Mouse (Mus musculus): ENCODE measurements around the gene Dhx9. TPM values are rescaled to one million over a fixed set of nuclear protein-coding genes. Genes with fewer than 3 reads are reported as not detected.

Dhx9 gene
- polyA plus RNA-seq, 1 experiment, result 1.9 TPM

DNA sequence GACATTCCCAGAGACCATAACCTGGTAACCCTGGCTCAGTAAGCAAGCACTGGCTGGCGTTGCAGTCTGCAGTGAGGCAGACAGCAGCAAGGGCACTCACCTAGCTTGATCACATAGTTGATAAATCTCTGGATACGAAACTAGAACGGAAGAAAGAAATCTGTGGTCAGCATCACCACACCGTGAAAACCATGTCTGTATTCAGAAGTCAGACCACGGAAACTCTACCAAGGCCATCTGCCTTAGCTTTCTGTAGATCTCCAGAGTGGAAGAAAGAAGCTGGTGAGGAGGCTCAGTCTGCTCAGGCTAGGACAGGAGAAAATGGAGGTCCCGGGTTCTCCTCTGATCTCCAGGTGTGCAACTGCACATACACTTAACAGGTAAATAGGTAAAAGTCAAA is 21.6 kb upstream of the Dhx9 start:
- H3K4me3 ChIP-seq (replicated peaks), result no peak overlapping the region

DNA sequence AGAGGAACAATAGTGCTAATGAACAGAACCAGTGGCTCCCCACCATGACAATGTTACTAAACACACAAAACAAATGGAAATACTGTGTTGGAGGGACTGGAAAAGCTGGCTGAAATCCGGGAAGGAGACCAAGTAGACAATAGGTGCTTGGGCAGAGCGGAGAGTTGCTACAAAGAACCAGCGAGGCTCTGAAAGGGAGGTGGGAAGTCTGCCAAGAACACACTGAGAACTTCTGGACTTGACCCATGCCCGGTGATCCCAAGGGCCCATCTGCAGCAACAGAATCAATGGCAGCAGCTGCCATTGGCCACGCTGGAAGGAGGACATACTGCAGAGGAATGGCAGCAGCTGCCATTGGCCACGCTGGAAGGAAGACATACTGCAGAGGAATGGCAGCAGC is 18.8 kb upstream of the Dhx9 start:
- H3K36me3 ChIP-seq (ENCODE audit: control insufficient read depth), result no peaks in the 10 kb centered on the region
- H3K9me3 ChIP-seq (ENCODE audit: control insufficient read depth, low read length), result no peaks in the 10 kb centered on the region
- H3K27me3 ChIP-seq (ENCODE audit: control insufficient read depth), result no peaks in the 10 kb centered on the region
- no peaks in the 10 kb centered on the region for H3K4me1 ChIP-seq (ENCODE audit: control insufficient read depth)
- no peak overlapping the region for H3K4me3 ChIP-seq (replicated peaks)
- TF ChIP-seq GATA1 (IDR thresholded peaks at IDR 0.05; ENCODE audit: low read length) (no peak), TAL1 (IDR thresholded peaks at IDR 0.05; ENCODE audit: low read length) (no peak)

More for the DNA sequence above, 21.6 kb upstream of the Dhx9 start:
- H3K4me1 ChIP-seq (ENCODE audit: control insufficient read depth), result no peaks in the 10 kb centered on the region
- H3K9me3 ChIP-seq (ENCODE audit: control insufficient read depth, low read length), result no peaks in the 10 kb centered on the region
- H3K27me3 ChIP-seq (ENCODE audit: control insufficient read depth), result no peaks in the 10 kb centered on the region
- TF ChIP-seq TAL1 (IDR thresholded peaks at IDR 0.05; ENCODE audit: low read length), result no peak
- TF ChIP-seq GATA1 (IDR thresholded peaks at IDR 0.05; ENCODE audit: low read length), result no peak
- H3K36me3 ChIP-seq (ENCODE audit: control insufficient read depth), result no peaks in the 10 kb centered on the region

GRCm38 (mm10) chr1:153501644-153502321 is 14.3 kb upstream of the Dhx9 start:
- no peak for TF ChIP-seq GATA1 (IDR thresholded peaks at IDR 0.05; ENCODE audit: low read length)
- no peak for TF ChIP-seq TAL1 (IDR thresholded peaks at IDR 0.05; ENCODE audit: low read length)
- H3K4me1 ChIP-seq (ENCODE audit: control insufficient read depth), result no peaks in the 10 kb centered on the region
- no peaks in the 10 kb centered on the region for H3K36me3 ChIP-seq (ENCODE audit: control insufficient read depth)
- H3K27me3 ChIP-seq (ENCODE audit: control insufficient read depth), result no peaks in the 10 kb centered on the region
- H3K9me3 ChIP-seq (ENCODE audit: control insufficient read depth, low read length), result no peaks in the 10 kb centered on the region
- H3K4me3 ChIP-seq (replicated peaks), result no peak overlapping the region

GRCm38 (mm10) chr1:153500030-153500429 is 12.6 kb upstream of the Dhx9 start:
- H3K9me3 ChIP-seq (ENCODE audit: control insufficient read depth, low read length), result no peaks in the 10 kb centered on the region
- no peaks in the 10 kb centered on the region for H3K27me3 ChIP-seq (ENCODE audit: control insufficient read depth)
- TF ChIP-seq GATA1 (IDR thresholded peaks at IDR 0.05; ENCODE audit: low read length) (no peak), TAL1 (IDR thresholded peaks at IDR 0.05; ENCODE audit: low read length) (no peak)
- no peak overlapping the region for H3K4me3 ChIP-seq (replicated peaks)
- no peaks in the 10 kb centered on the region for H3K4me1 ChIP-seq (ENCODE audit: control insufficient read depth)
- no peaks in the 10 kb centered on the region for H3K36me3 ChIP-seq (ENCODE audit: control insufficient read depth)

- H3K36me3 ChIP-seq (ENCODE audit: control insufficient read depth), result no peaks in the 10 kb centered on the region
- H3K4me3 ChIP-seq (replicated peaks), result no peak overlapping the region
- H3K4me1 ChIP-seq (ENCODE audit: control insufficient read depth), result no peaks in the 10 kb centered on the region
- H3K9me3 ChIP-seq (ENCODE audit: control insufficient read depth, low read length), result no peaks in the 10 kb centered on the region
- TF ChIP-seq TAL1 (IDR thresholded peaks at IDR 0.05; ENCODE audit: low read length), result no peak
- TF ChIP-seq GATA1 (IDR thresholded peaks at IDR 0.05; ENCODE audit: low read length), result no peak
- H3K27me3 ChIP-seq (ENCODE audit: control insufficient read depth), result no peaks in the 10 kb centered on the region
These were observed 8.6 kb upstream of the Dhx9 start for GRCm38 (mm10) chr1:153496030-153496429.

GRCm38 (mm10) chr1:153493931-153494330 is 6.5 kb upstream of the Dhx9 start:
- Histone ChIP-seq H3K4me1 (ENCODE audit: control insufficient read depth) (peaks cover 2% of the 10 kb centered on the region), H3K4me3 (replicated peaks) (no peak overlapping the region), H3K36me3 (ENCODE audit: control insufficient read depth) (no peaks in the 10 kb centered on the region), H3K9me3 (ENCODE audit: control insufficient read depth, low read length) (no peaks in the 10 kb centered on the region), H3K27me3 (ENCODE audit: control insufficient read depth) (no peaks in the 10 kb centered on the region)
- no peak for TF ChIP-seq TAL1 (IDR thresholded peaks at IDR 0.05; ENCODE audit: low read length)
- no peak for TF ChIP-seq GATA1 (IDR thresholded peaks at IDR 0.05; ENCODE audit: low read length)

DNA sequence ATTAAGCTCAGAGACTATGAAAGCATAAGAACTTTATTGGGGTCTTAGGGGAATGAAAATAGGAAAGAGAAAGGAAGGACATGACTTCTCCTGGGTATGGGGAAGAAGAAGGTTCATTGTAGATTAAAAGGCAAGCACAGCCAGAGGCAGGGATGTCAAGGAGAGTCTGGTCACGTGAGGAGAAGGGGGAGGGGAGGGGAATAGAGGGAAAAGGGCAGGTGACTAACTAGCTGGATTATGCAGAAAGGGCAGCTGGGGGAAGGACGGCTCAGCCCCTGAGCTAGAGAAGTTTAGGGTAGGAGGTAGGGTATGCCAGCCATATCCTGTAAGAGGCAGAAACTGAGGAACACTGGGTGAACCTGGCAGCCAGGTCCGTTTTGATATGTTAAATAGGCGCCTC is 5.9 kb upstream of the Dhx9 start:
- H3K4me1 ChIP-seq (ENCODE audit: control insufficient read depth), result peaks cover 5% of the 10 kb centered on the region
- no peaks in the 10 kb centered on the region for H3K27me3 ChIP-seq (ENCODE audit: control insufficient read depth)
- no peaks in the 10 kb centered on the region for H3K36me3 ChIP-seq (ENCODE audit: control insufficient read depth)
- no peaks in the 10 kb centered on the region for H3K9me3 ChIP-seq (ENCODE audit: control insufficient read depth, low read length)
- TF ChIP-seq GATA1 (IDR thresholded peaks at IDR 0.05; ENCODE audit: low read length) (no peak), TAL1 (IDR thresholded peaks at IDR 0.05; ENCODE audit: low read length) (no peak)
- no peak overlapping the region for H3K4me3 ChIP-seq (replicated peaks)

- peaks cover 13% of the 10 kb centered on the region for H3K4me1 ChIP-seq (ENCODE audit: control insufficient read depth)
These were observed 4.4 kb upstream of the Dhx9 start for GRCm38 (mm10) chr1:153491822-153492221.

DNA sequence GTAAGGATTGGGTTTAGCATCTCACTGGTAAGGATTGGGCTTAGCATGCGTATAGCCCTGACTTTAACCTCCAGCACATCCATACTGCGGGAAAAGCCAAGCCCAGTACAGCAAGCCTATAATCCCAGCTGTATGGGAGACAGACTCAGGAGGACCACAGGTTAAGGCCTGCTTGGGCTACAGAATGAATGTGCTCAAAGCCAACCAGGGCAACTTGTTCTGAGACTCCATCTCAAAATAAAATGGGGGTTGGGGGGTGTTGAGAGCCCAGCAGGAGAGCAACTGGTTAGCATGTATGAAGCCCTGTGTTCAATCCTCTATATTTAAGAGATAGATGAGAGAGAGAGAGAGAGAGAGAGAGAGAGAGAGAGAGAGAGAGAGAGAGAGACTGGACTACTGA is 3.9 kb upstream of the Dhx9 start:
- Histone ChIP-seq H3K4me3 (replicated peaks) (no peak overlapping the region), H3K27me3 (ENCODE audit: control insufficient read depth) (no peaks in the 10 kb centered on the region), H3K4me1 (ENCODE audit: control insufficient read depth) (peaks cover 17% of the 10 kb centered on the region), H3K36me3 (ENCODE audit: control insufficient read depth) (no peaks in the 10 kb centered on the region; the same call in 1 of the 2 replicates), H3K9me3 (ENCODE audit: control insufficient read depth, low read length) (no peaks in the 10 kb centered on the region)
- TF ChIP-seq TAL1 (IDR thresholded peaks at IDR 0.05; ENCODE audit: low read length), result no peak
- TF ChIP-seq GATA1 (IDR thresholded peaks at IDR 0.05; ENCODE audit: low read length), result no peak

More at GRCm38 (mm10) chr1:153491822-153492221, 4.4 kb upstream of the Dhx9 start:
- no peaks in the 10 kb centered on the region for H3K36me3 ChIP-seq (ENCODE audit: control insufficient read depth)
- no peaks in the 10 kb centered on the region for H3K27me3 ChIP-seq (ENCODE audit: control insufficient read depth)
- H3K4me3 ChIP-seq (replicated peaks), result no peak overlapping the region
- TF ChIP-seq GATA1 (IDR thresholded peaks at IDR 0.05; ENCODE audit: low read length) (no peak), TAL1 (IDR thresholded peaks at IDR 0.05; ENCODE audit: low read length) (no peak)
- H3K9me3 ChIP-seq (ENCODE audit: control insufficient read depth, low read length), result no peaks in the 10 kb centered on the region

DNA sequence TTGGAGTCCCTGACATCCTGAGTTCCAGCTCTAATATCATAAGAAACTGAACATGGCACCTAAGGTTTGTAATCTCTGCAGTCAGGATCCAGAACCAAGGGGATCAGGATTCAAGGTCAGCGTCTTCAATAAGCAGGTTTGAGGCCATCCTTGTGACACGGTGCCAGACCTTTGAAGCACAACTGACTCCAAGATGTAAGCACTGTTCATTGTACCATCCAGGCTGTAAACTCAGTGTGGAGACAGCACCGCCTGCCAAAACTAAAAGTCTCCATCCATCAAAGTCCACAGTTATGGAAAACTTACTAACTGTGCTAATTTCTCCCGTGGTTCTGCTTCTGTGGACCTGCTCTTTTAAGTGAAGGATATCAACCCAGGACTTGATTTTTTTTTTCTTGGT is 2.5 kb upstream of the Dhx9 start:
- peaks cover 31% of the 10 kb centered on the region for H3K4me1 ChIP-seq (ENCODE audit: control insufficient read depth)
- TF ChIP-seq GATA1 (IDR thresholded peaks at IDR 0.05; ENCODE audit: low read length), result no peak
- TF ChIP-seq TAL1 (IDR thresholded peaks at IDR 0.05; ENCODE audit: low read length), result no peak
- H3K36me3 ChIP-seq (ENCODE audit: control insufficient read depth), result peaks cover 7% of the 10 kb centered on the region
- no peaks in the 10 kb centered on the region for H3K9me3 ChIP-seq (ENCODE audit: control insufficient read depth, low read length)
- H3K27me3 ChIP-seq (ENCODE audit: control insufficient read depth), result no peaks in the 10 kb centered on the region
- H3K4me3 ChIP-seq (replicated peaks), result no peak overlapping the region

All from erythroblast, embryonic 14.5 days (primary cell).